Mouse (Mus musculus): Measurements from ENCODE around the gene Vmn1r42.
"Not testable (repeated sequence)": the region's sequence is repeated elsewhere in the genome, so short reads cannot be mapped to it uniquely, and the experiment has no call there.

Vmn1r42 gene

DNA sequence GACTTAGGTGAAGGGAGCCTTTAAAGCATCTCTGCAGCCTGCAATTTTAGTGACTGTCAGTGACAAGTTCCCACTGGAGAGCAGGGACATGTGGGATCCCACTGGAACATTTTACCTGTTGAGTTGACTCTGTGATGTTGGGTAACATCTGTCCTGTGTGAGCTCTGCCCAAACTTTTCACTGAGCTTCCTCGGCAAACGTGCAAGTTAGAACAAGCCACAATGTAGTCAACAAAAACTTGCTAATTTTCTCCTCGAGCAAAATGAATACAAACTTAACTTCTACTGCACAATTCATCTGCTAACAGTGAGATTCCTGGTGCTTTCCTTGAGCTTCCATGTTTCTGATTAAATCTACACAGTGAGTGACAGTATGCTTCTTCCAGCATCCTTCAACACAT is at the start of gene Vmn1r42, which contains the start of gene Vmn1r43:
Vmn1r42 (minus strand) TSS at position 101 of the 400 bp plus-strand sequence.
Vmn1r43 (minus strand) TSS at position 101 of the 400 bp plus-strand sequence.
- in situ Hi-C loops (cut with MboI; ENCODE audit: low sequenced_read_pairs): not testable (repeated sequence)

DNA sequence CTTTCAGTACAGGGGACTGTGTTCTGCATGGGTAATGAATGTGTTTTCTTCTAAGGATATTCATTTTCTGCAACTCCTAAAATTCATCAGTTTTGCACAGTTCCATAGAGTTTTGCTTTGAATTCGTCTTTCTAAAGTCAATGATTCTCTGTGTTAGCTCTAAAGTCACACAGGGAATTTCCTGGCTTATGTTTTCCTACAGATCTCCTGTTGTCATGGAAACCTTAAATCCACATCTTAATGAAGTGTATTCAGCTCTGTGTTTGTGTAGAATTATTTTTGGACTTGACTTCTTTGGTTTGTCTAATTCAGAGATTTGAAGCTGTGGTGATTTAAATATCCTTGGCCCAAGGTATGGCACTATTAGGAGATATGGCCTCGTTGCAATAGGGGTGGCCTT is 7.6 kb upstream of the Vmn1r42 start:
- in situ Hi-C loops (cut with MboI; ENCODE audit: low sequenced_read_pairs): no loop called here

DNA sequence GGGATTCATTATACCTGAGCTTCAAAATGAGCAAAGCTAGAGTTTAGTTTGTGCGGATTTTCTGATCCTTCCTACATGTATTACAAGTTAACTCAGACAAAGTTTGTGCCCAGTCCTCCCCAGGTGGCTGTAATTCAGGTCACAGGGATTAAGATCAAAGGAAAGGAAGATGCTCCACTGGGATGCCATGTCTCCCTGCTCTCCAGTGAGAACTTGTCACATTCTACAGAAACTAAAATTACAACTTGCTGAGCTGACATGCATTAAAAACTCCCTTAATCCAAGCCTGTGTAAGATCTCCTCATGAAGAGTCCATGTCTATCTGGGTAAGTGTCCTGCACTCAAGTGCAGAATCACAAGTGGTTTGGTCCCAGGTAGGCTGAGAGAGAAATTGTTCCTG is 7.1 kb upstream of the Vmn1r42 start, which contains the start of gene Vmn1r44:
Vmn1r44 (plus strand) TSS at position 301 of the 400 bp plus-strand sequence.
- in situ Hi-C loops (cut with MboI; ENCODE audit: low sequenced_read_pairs): no loop called here

DNA sequence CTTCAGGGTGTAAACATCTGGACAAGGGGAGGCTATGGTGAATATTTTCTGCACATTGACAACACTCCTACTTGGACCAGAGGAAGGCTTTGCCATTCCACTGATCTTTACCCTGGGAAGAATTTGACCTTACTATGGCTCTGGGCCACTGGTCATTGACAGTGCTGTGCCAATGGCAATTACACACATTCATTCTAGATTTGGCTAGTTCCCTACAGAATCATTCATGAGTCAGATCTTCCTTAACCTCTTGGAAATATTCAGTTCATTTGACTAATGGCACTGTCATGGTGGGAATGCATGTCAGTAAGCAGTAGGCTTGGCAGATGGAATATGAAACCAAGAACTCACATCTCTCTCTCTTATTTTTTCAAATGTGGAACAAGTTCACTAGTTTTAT is 4.7 kb upstream of the Vmn1r42 start:
- in situ Hi-C loops (cut with MboI; ENCODE audit: low sequenced_read_pairs): no loop called here

DNA sequence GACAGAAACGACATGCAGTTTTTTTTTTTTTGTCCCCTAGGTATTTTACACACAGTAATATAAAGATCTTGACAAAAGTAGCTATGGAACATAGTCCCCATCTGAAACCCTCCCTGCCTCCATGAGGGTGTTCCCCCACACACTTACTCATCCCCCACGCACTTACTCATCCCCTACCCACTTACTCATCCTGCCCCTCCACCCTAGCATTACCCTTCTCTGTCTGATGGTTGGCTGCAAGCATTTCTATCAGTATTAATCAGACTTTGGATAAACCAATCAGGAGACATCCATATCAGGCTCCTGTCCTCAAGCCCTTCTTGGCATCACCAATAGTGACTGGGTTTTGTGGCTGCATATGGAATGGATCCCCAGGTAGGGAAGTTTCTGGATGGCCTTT is 750 bp upstream of the Vmn1r42 start:
- in situ Hi-C loops (cut with MboI; ENCODE audit: low sequenced_read_pairs): no loop called here

DNA sequence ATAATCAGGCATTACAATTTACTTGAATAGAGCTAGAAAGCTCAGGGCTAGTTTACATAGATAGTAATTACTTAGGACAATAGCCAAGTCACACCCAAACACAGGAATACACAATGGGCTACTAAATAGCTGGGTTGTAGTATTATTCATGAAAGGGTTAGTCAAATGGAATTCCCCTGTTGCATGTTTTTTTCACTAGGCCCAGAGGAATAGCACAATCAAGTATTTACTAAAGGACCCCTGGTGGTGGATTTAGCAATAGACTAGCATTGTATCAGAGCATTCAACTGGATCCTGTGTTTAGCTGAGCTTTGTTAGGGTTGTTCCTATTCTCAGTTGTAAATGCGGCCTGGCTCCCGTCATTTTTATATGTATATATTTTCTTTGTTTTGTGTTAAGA is 8.2 kb downstream of the Vmn1r42 start:
- in situ Hi-C loops (cut with MboI; ENCODE audit: low sequenced_read_pairs): no loop called here

DNA sequence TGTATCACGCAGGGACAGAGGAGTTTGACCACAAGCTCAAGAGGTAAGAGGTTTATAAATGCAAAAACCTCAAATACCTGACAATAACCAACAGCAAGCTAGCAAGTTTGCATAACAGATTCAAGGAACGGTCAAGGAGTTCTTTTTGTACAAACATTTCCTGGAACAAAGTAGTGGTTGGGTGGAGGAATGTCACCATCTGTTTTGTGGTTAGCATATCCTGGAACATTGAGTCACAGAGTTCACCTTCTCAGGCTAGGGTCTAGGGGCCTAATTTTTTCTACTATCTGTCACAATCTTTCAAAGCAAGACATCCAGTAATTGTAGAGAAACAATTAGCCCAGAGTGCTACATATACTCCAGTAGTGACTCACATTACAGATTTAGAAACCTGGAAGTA is 8.9 kb downstream of the Vmn1r42 start:
- in situ Hi-C loops (cut with MboI; ENCODE audit: low sequenced_read_pairs): no loop called here

DNA sequence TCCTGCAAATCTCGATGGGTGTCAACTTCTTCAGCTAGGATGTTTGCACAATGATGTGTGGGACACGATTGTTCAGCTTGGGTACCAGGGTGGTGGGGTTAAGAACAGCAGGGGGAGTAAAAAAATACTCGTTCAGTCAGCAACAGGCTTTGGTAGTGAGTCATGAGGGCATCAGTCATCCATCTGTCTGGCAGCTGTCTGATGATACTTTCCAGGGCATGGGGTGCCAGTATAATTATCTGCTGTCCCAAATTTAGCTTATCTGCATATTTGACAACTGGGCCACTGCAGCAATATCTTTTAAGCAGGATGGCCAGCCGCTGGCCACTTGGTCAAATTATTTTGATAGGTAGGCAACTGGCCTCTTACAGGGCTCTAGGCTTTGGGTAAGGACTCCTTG is 12.4 kb downstream of the Vmn1r42 start:
- in situ Hi-C loops (cut with MboI; ENCODE audit: low sequenced_read_pairs): no loop called here

DNA sequence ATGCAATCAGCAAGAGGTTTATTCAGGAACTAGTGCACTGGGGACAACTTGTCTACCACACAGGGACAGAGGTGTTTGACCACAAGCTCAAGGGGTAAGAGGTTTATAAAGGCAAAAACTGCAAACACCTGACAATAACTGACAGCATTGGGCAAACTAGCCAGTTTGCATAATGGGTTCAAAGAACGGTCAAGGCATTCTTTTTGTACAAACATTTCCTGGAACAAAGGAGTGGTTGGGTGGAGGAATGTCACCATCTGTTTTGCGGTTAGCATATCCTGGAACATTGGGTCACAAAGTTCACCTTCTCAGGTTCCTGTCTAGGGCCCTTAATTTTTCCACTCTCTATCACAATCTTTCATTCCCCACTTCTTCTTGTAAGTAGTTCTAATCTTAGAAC is 16.4 kb downstream of the Vmn1r42 start:
- in situ Hi-C loops (cut with MboI; ENCODE audit: low sequenced_read_pairs): no loop called here

DNA sequence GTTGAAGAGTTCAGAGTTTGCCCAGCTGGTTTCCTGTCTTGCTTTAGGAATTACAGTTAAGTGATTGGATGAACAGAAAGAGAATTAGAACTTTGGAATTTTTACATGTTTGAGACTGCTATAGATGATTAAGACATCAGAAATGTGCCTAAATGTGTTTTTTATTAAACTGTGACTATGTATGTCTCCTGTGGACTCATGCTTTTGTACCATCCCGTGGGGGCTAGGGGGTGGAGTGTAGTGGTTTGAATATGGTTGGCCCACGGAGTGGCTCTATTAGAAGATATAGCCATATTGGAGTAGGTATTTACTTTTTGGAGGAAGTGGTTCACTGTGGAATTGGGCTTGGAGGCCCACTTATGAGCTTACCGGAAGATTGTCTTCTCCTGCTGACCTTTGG is 18.7 kb downstream of the Vmn1r42 start:
- in situ Hi-C loops (cut with MboI; ENCODE audit: low sequenced_read_pairs): no loop called here

Data from CH12F3 (cell line).